Mouse (Mus musculus) ES-E14 (cell line): ENCODE results near the gene Mthfd1l.
A peak's percentile ranks its signal among the peaks of the same experiment; 100 is the strongest.

ENCODE experiments used
- CHD2 ChIP-seq: IDR thresholded peaks from 2 replicates; pipeline ENCODE4 v1.6.1; 2014; ENCODE audit warnings: mild to moderate bottlenecking, low read depth, low read length, inconsistent platforms
- HCFC1 ChIP-seq: IDR thresholded peaks from 2 replicates; pipeline ENCODE4 v1.6.1; 2012; ENCODE audit warnings: low read length, inconsistent platforms, borderline replicate concordance; ENCODE audit not compliant: insufficient read depth
- MAFK ChIP-seq: IDR thresholded peaks from 2 replicates; pipeline ENCODE4 v1.6.1; 2014; ENCODE audit warnings: mild to moderate bottlenecking, low read depth, low read length, inconsistent platforms; ENCODE audit not compliant: insufficient read depth
- ZC3H11A ChIP-seq: IDR thresholded peaks from 2 replicates; pipeline ENCODE4 v1.6.1; 2012; ENCODE audit warnings: low read depth, mild to moderate bottlenecking, inconsistent platforms, low read length, borderline replicate concordance
- ZNF384 ChIP-seq: IDR thresholded peaks from 2 replicates; pipeline ENCODE4 v1.6.1; 2012; ENCODE audit warnings: low read depth, low read length, inconsistent platforms

DNA sequence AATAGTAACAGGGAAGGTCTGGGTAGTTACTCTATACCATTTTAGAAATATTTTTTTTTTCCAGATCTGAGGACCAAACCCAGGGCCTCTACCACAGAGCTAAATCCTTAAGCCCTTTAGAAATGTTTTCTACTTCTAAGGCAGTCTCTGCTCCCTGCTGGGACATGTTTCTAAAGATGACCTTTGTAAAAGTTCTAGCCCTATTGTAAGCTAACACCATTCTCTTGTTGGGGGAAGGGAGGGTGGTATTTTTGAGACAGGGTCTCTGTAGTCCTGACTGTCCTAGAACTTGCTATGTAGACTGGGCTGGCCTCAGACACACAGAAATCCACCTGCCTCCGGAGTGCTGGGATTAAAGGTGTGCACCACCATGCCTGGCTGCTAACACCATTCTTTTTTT is 170.5 kb downstream of the Mthfd1l start:
- TF ChIP-seq ZC3H11A (no peak), ZNF384 (no peak; the same call in 1 of the 2 replicates), HCFC1 (no peak), MAFK (no peak), CHD2 (0 out of 2 replicates have a peak, but pooled peaks have one; percentile 48)
